Mouse (Mus musculus): ENCODE measurements around the gene A030005L19Rik.

GRCm38 (mm10) chr1:82913025-82913424, at the start of gene A030005L19Rik:
- TF ChIP-seq CTCF (IDR thresholded peaks at IDR 0.05; ENCODE audit: low read depth) (no peak), EP300 (IDR thresholded peaks at IDR 0.05; ENCODE audit: low read depth) (no peak)
